Mouse (Mus musculus): ENCODE measurements around the gene Kiz.

DNA sequence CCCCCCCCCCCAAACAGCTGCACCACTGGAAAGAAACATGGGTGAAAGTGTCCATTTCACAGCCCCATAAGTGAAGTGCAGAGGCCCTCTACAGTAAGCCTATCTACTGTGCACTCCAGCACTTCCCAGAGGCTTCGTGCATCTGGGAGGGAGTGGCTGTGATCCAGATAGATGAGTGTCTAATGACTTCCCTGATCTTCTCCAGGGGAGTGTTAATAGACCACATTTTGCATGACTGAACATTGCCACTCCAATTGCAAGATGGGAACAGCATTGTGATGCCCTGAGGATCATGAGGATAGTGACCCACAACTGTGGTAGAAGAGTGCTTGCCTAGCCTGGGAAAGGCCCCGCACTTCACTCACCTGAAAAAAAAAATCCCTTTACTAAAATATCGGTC, 60.4 kb downstream of the Kiz start:
- TF ChIP-seq CTCF (IDR thresholded peaks at IDR 0.05; ENCODE audit: extremely low read depth, insufficient read depth, low read length) (no peak), POLR2A (IDR thresholded peaks at IDR 0.05; ENCODE audit: extremely low read depth, insufficient read depth, low read length) (no peak)
